Mouse (Mus musculus) intestine, embryonic 16.5 days (tissue): ENCODE data around the gene Rimbp3. TPM values are rescaled to one million over a fixed set of nuclear protein-coding genes. Genes with fewer than 3 reads are reported as not detected.
"Not testable (repeated sequence)": the region's sequence is repeated elsewhere in the genome, so short reads cannot be mapped to it uniquely, and the experiment has no call there.

Experiments
- ATAC-seq: fragments of 200-750 bp; cut with Nextera tagmentation; 2 replicates; pipeline ENCODE4 v1.8.0; 2017; ENCODE audit warnings: moderate TSS enrichment, moderate library complexity
- H3K27ac ChIP-seq: fragments of 300-500 bp; sonication (generic); 2 replicates; pipeline ENCODE4 v1.5.1; 2014; ENCODE audit warnings: mild to moderate bottlenecking, low read length
- H3K27me3 ChIP-seq: fragments of 300-500 bp; sonication (generic); replicated peaks from 2 replicates; pipeline ENCODE4 v1.6.1; 2014; ENCODE audit warnings: low read length, control low read depth, mixed read lengths; ENCODE audit not compliant: control insufficient read depth, insufficient read depth
- H3K36me3 ChIP-seq: fragments of 300-500 bp; sonication (generic); 2 replicates; pipeline ENCODE4 v1.6.1; 2014; ENCODE audit warnings: low read length, control low read depth; ENCODE audit not compliant: control insufficient read depth, insufficient read depth
- H3K4me1 ChIP-seq: fragments of 300-500 bp; sonication (generic); 2 replicates; pipeline ENCODE4 v1.6.1; 2014; ENCODE audit warnings: low read length, control low read depth, mixed read lengths; ENCODE audit not compliant: control insufficient read depth, insufficient read depth
- H3K4me2 ChIP-seq: fragments of 300-500 bp; sonication (generic); 2 replicates; pipeline ENCODE4 v1.6.1; 2014; ENCODE audit warnings: low read depth, low read length, control low read depth
- H3K4me3 ChIP-seq: fragments of 300-500 bp; sonication (generic); 2 replicates; pipeline ENCODE4 v1.5.1; 2014; ENCODE audit warnings: mild to moderate bottlenecking, low read length
- H3K9ac ChIP-seq: fragments of 300-500 bp; sonication (generic); 2 replicates; pipeline ENCODE4 v1.6.1; 2014; ENCODE audit warnings: low read depth, low read length
- H3K9me3 ChIP-seq: fragments of 300-500 bp; sonication (generic); 2 replicates; pipeline ENCODE4 v1.6.1; 2016; ENCODE audit warnings: low read length, control low read depth; ENCODE audit not compliant: control insufficient read depth
- WGBS: fragments of 180-500 bp; shearing (Covaris S2); extraction: QIAGEN DNeasy Blood & Tissue Kit; methylation state at CpG from one replicate; pipeline ENCODE4 v1.1.7; 2014; 5-methylcytosine and 5-hydroxymethylcytosine counted together
- polyA plus RNA-seq: library from polyadenylated mRNA; unstranded; fragments of >200 nt; fragmentation: Nextera tagmentation; extraction: Ambion mirVana; gene quantifications from 2 replicates; pipeline ENCODE4 v1.2.1, GENCODE M21; 2015

Rimbp3 gene
- polyA plus RNA-seq, result 0.48 and 0.49 TPM in 2 replicates

GRCm38 (mm10) chr16:17208389-17209361 is at the start of gene Rimbp3:
Gene Rimbp3 (plus strand): TSS chr16:17208603.
- Histone ChIP-seq H3K9ac (peak within 1 kb of the TSS; percentile 71), H3K36me3 (no peaks in the 10 kb centered on the region), H3K27me3 (peaks cover 4% of the 10 kb centered on the region; the same call in 1 of the 2 replicates), H3K27ac (0 out of 2 replicates have a peak within 1 kb of the TSS, but pooled peaks have one; percentile 31), H3K9me3 (no peaks in the 10 kb centered on the region), H3K4me3 (peak within 1 kb of the TSS; percentile 56), H3K4me1 (peaks cover 19% of the 10 kb centered on the region), H3K4me2 (peak within 1 kb of the TSS; percentile 97)
- ATAC-seq, result peak; percentile 74
- WGBS, result under 1% methylated on average over 85 of the region's 85 CpGs

GRCm38 (mm10) chr16:17165478-17165877 is 42.9 kb upstream of the Rimbp3 start:
- Histone ChIP-seq H3K27ac (peak overlapping the region; percentile 83), H3K4me1 (peaks cover 12% of the 10 kb centered on the region)
- H3K4me2 ChIP-seq, H3K4me3 ChIP-seq, H3K27me3 ChIP-seq, H3K36me3 ChIP-seq, H3K9me3 ChIP-seq, H3K9ac ChIP-seq: not testable (repeated sequence)
- WGBS, result 68% methylated on average over 1 of the region's 1 CpGs
- peak; percentile 92 for ATAC-seq

GRCm38 (mm10) chr16:17167179-17167578 is 41.2 kb upstream of the Rimbp3 start:
- Histone ChIP-seq H3K9me3 (no peaks in the 10 kb centered on the region), H3K36me3 (peaks cover 12% of the 10 kb centered on the region), H3K4me2 (no peak overlapping the region), H3K9ac (no peak overlapping the region), H3K4me3 (no peak overlapping the region), H3K27ac (peak overlapping the region; percentile 78), H3K4me1 (peaks cover 12% of the 10 kb centered on the region), H3K27me3 (no peaks in the 10 kb centered on the region)
- ATAC-seq, result peak; percentile 76

- Histone ChIP-seq H3K27ac (peak overlapping the region; percentile 78; the same call in 1 of the 2 replicates), H3K4me2 (no peak overlapping the region), H3K4me3 (no peak overlapping the region), H3K36me3 (peaks cover 12% of the 10 kb centered on the region), H3K9ac (no peak overlapping the region), H3K9me3 (no peaks in the 10 kb centered on the region), H3K27me3 (no peaks in the 10 kb centered on the region), H3K4me1 (peaks cover 12% of the 10 kb centered on the region)
- 72% methylated on average over 5 of the region's 5 CpGs for WGBS
- ATAC-seq, result no peak
Measured at GRCm38 (mm10) chr16:17168049-17168448, 40.4 kb upstream of the Rimbp3 start.

GRCm38 (mm10) chr16:17175765-17176164 is 32.6 kb upstream of the Rimbp3 start:
- WGBS, result 72% methylated on average over 2 of the region's 2 CpGs
- H3K4me1 ChIP-seq, result peaks cover 5% of the 10 kb centered on the region; the same call in 1 of the 2 replicates
- no peak overlapping the region for H3K4me2 ChIP-seq
- peaks cover 7% of the 10 kb centered on the region; the same call in 1 of the 2 replicates for H3K36me3 ChIP-seq
- no peak overlapping the region for H3K27ac ChIP-seq
- H3K9me3 ChIP-seq, result no peaks in the 10 kb centered on the region
- no peak overlapping the region for H3K4me3 ChIP-seq
- H3K27me3 ChIP-seq, result no peaks in the 10 kb centered on the region
- no peak overlapping the region for H3K9ac ChIP-seq
- peak; percentile 85 for ATAC-seq

- Histone ChIP-seq H3K4me3 (no peak overlapping the region), H3K36me3 (peaks cover 4% of the 10 kb centered on the region; the same call in 1 of the 2 replicates), H3K4me1 (peaks cover 11% of the 10 kb centered on the region), H3K4me2 (no peak overlapping the region), H3K9me3 (no peaks in the 10 kb centered on the region), H3K27me3 (no peaks in the 10 kb centered on the region), H3K27ac (no peak overlapping the region), H3K9ac (no peak overlapping the region)
- no peak for ATAC-seq
- 93% methylated on average over 1 of the region's 1 CpGs for WGBS
Measured at GRCm38 (mm10) chr16:17177623-17178170, 30.7 kb upstream of the Rimbp3 start.

- Histone ChIP-seq H3K9ac (no peak overlapping the region), H3K27me3 (no peaks in the 10 kb centered on the region), H3K9me3 (no peaks in the 10 kb centered on the region), H3K4me2 (no peak overlapping the region), H3K27ac (no peak overlapping the region), H3K36me3 (peaks cover under 1% of the 10 kb centered on the region; the same call in 1 of the 2 replicates), H3K4me3 (no peak overlapping the region), H3K4me1 (peaks cover 11% of the 10 kb centered on the region)
- ATAC-seq, result no peak
- WGBS, result 92% methylated on average over 3 of the region's 3 CpGs
Measured at GRCm38 (mm10) chr16:17179706-17180105, 28.7 kb upstream of the Rimbp3 start.

- H3K4me2 ChIP-seq, result no peak overlapping the region
- H3K4me1 ChIP-seq, result peaks cover 6% of the 10 kb centered on the region
- no peaks in the 10 kb centered on the region for H3K36me3 ChIP-seq
- whole genome bisulfite sequencing, result 77% methylated on average over 4 of the region's 4 CpGs
- no peaks in the 10 kb centered on the region for H3K9me3 ChIP-seq
- H3K9ac ChIP-seq, result peak overlapping the region; percentile 25; the same call in 1 of the 2 replicates
- no peak overlapping the region for H3K27ac ChIP-seq
- ATAC-seq, result no peak; the same call in 1 of the 2 replicates
- H3K27me3 ChIP-seq, result no peaks in the 10 kb centered on the region
- H3K4me3 ChIP-seq, result no peak overlapping the region
Measured at GRCm38 (mm10) chr16:17181382-17181781, 27.0 kb upstream of the Rimbp3 start.

- Histone ChIP-seq H3K4me3 (no peak overlapping the region), H3K27ac (no peak overlapping the region), H3K4me1 (peaks cover 6% of the 10 kb centered on the region), H3K9ac (no peak overlapping the region), H3K4me2 (no peak overlapping the region), H3K9me3 (no peaks in the 10 kb centered on the region), H3K36me3 (0 out of 2 replicates have a peak, but pooled peaks cover 4% of the 10 kb centered on the region), H3K27me3 (no peaks in the 10 kb centered on the region)
- 75% methylated on average over 2 of the region's 2 CpGs for WGBS
- no peak for ATAC-seq
Measured at GRCm38 (mm10) chr16:17182136-17182535, 26.3 kb upstream of the Rimbp3 start.
